Mouse (Mus musculus): ENCODE results near the gene Itpripl1. TPM values are rescaled to one million over a fixed set of nuclear protein-coding genes. Genes with fewer than 3 reads are reported as not detected.
"Not testable (repeated sequence)": the region's sequence is repeated elsewhere in the genome, so short reads cannot be mapped to it uniquely, and the experiment has no call there.

Gene Itpripl1
- polyA plus RNA-seq, 1 experiment from 2014 or later: 24.0 TPM

DNA sequence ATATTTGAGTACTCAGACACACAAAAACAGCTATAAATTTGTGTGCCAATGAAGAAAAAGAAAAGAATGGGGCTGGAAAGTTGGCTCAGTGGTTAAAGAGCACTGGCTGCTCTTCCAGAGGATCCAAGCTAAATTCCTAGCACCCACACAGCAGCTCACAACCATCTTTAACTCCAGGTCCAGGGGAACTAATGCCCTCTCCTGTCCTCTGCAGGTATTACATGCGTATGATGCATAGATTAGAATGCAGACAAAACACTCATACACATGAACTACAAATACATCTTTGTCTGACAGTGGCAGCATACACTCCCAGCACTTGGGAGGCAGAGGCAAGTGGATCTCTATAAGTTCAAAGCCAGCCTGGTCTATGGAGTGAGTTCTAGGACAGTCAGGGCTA, 3.6 kb downstream of the Itpripl1 start:
- no peak overlapping the region for H3K4me2 ChIP-seq (replicated peaks; ENCODE audit: low read depth, low read length)
- H3K27me3 ChIP-seq (ENCODE audit: insufficient read depth, low read length): no peaks in the 10 kb centered on the region
- no peak overlapping the region for H3K27ac ChIP-seq (ENCODE audit: low read length)
- H3K4me1 ChIP-seq (ENCODE audit: insufficient read depth, low read length): peaks cover 30% of the 10 kb centered on the region
- H3K9ac ChIP-seq (replicated peaks; ENCODE audit: low read length): no peak overlapping the region
- peaks cover 20% of the 10 kb centered on the region for H3K36me3 ChIP-seq (ENCODE audit: insufficient read depth, low read length)
- H3K4me3 ChIP-seq (ENCODE audit: low read length): no peak overlapping the region
- WGBS: 98% methylated on average over 1 of the region's 1 CpGs
- ATAC-seq (ENCODE audit: low FRiP score, low TSS enrichment): no peak
- no peaks in the 10 kb centered on the region for H3K9me3 ChIP-seq (ENCODE audit: low read length)

DNA sequence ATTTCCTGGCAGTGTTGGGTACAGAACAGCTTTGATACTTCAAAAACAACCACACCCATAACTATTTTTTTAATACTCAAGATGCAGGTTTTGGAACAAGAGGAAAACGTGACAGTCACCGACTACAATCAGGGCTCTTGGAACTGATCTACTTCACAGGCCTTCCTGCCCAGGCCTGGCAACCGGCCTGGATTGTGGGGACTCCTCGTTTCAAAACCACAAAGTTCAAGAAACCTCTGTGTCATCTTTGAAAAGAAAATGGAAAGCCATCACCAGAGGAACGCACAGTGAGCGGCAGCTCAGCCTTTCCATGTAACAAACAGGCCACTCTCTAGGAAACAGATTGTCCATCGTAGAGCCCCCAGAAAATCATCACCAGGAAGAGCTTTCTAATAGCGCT, 4.1 kb downstream of the Itpripl1 start:
- H3K9ac ChIP-seq (replicated peaks; ENCODE audit: low read length): no peak overlapping the region
- peaks cover 20% of the 10 kb centered on the region for H3K36me3 ChIP-seq (ENCODE audit: insufficient read depth, low read length)
- no peak overlapping the region for H3K4me2 ChIP-seq (replicated peaks; ENCODE audit: low read depth, low read length)
- WGBS: 92% methylated on average over 8 of the region's 8 CpGs
- no peaks in the 10 kb centered on the region for H3K27me3 ChIP-seq (ENCODE audit: insufficient read depth, low read length)
- no peak overlapping the region for H3K4me3 ChIP-seq (ENCODE audit: low read length)
- peaks cover 35% of the 10 kb centered on the region for H3K4me1 ChIP-seq (ENCODE audit: insufficient read depth, low read length)
- no peaks in the 10 kb centered on the region for H3K9me3 ChIP-seq (ENCODE audit: low read length)
- no peak for ATAC-seq (ENCODE audit: low FRiP score, low TSS enrichment)
- no peak overlapping the region for H3K27ac ChIP-seq (ENCODE audit: low read length)

DNA sequence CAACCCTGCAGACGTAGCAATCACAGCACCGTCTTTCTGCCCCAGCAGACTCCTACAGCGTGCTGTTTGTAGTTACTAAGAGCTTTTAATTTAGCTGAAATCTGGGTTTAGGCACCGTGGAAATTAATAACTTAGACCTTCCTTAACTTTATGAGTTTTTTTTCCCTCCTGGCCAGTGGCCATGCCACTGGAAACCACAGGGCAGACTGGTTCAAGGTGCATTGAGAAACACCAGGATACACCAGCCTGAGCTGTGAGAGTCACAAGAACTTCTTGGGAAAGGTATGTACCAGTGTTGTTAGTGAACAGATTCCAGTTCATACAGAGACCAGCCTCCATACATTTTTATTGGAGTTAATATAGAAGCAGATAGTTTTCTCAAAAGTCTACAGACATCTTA, 4.8 kb downstream of the Itpripl1 start:
- Histone ChIP-seq H3K4me2 (replicated peaks; ENCODE audit: low read depth, low read length) (no peak overlapping the region), H3K27me3 (ENCODE audit: insufficient read depth, low read length) (no peaks in the 10 kb centered on the region), H3K4me1 (ENCODE audit: insufficient read depth, low read length) (peaks cover 33% of the 10 kb centered on the region), H3K9me3 (ENCODE audit: low read length) (no peaks in the 10 kb centered on the region), H3K4me3 (ENCODE audit: low read length) (no peak overlapping the region), H3K27ac (ENCODE audit: low read length) (0 out of 2 replicates have a peak overlapping the region, but pooled peaks have one; percentile 17), H3K9ac (replicated peaks; ENCODE audit: low read length) (no peak overlapping the region), H3K36me3 (ENCODE audit: insufficient read depth, low read length) (peaks cover 20% of the 10 kb centered on the region)
- 79% methylated on average over 4 of the region's 4 CpGs for WGBS
- no peak for ATAC-seq (ENCODE audit: low FRiP score, low TSS enrichment)

DNA sequence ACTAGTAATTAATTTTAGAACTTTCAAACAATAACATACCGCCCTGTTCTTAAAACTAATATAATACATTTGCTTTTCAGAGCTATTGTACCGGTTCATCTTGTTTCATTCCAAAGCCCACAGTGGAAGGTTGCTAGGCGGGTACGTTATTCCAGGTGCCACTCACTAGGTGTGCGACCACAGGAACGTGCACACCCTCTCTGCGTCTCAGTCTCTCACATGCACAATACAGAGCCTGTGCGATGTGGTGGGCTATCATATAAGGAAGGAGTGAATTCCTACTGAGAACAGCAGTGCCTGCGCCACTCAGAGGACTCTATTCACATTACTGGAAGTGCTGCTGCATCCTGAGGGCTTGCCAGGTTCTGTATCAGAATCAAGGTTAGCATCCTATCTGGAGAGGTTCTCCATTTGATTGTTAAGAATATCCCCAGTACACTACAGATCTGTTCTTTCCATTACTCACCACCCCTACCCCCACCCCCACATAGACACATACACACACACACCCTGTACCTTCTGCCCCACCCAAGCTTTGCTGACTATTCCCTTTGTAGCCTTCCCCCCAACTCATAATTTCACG, 5.3 kb downstream of the Itpripl1 start:
- WGBS: 77% methylated on average over 10 of the region's 10 CpGs
- Histone ChIP-seq H3K4me2 (replicated peaks; ENCODE audit: low read depth, low read length) (no peak overlapping the region), H3K4me1 (ENCODE audit: insufficient read depth, low read length) (peaks cover 35% of the 10 kb centered on the region), H3K36me3 (ENCODE audit: insufficient read depth, low read length) (peaks cover 20% of the 10 kb centered on the region), H3K9ac (replicated peaks; ENCODE audit: low read length) (no peak overlapping the region), H3K27ac (ENCODE audit: low read length) (0 out of 2 replicates have a peak overlapping the region, but pooled peaks have one; percentile 17), H3K9me3 (ENCODE audit: low read length) (no peaks in the 10 kb centered on the region), H3K4me3 (ENCODE audit: low read length) (no peak overlapping the region), H3K27me3 (ENCODE audit: insufficient read depth, low read length) (no peaks in the 10 kb centered on the region)
- ATAC-seq (ENCODE audit: low FRiP score, low TSS enrichment): no peak

DNA sequence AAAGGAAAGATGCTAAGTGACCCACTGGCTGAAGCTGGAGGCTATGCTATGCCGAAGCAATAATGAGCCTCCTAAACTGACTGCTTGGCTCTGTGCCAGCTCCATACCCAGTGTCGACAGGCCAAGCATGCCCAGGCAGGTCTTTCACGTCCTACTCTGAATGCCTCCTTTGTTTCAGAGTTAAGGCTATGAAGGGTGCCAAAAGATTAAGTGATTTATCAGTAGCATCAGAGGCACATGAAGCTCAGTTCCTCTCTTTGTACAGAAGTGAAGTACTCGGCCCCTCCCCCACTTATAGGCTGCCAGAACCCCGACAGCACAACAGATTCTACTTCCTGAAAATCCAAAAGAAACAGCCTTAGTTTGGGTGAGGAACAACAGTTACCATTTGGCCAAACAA, 6.3 kb downstream of the Itpripl1 start:
- Histone ChIP-seq H3K27ac (ENCODE audit: low read length) (peak overlapping the region; percentile 77), H3K4me3 (ENCODE audit: low read length) (no peak overlapping the region), H3K27me3 (ENCODE audit: insufficient read depth, low read length) (no peaks in the 10 kb centered on the region), H3K36me3 (ENCODE audit: insufficient read depth, low read length) (peaks cover 20% of the 10 kb centered on the region), H3K4me1 (ENCODE audit: insufficient read depth, low read length) (peaks cover 37% of the 10 kb centered on the region), H3K9ac (replicated peaks; ENCODE audit: low read length) (peak overlapping the region; percentile 41; the same call in 1 of the 2 replicates), H3K4me2 (replicated peaks; ENCODE audit: low read depth, low read length) (peak overlapping the region; percentile 3), H3K9me3 (ENCODE audit: low read length) (no peaks in the 10 kb centered on the region)
- WGBS: 10% methylated on average over 5 of the region's 5 CpGs
- ATAC-seq (ENCODE audit: low FRiP score, low TSS enrichment): peak; percentile 28; the same call in 1 of the 2 replicates

DNA sequence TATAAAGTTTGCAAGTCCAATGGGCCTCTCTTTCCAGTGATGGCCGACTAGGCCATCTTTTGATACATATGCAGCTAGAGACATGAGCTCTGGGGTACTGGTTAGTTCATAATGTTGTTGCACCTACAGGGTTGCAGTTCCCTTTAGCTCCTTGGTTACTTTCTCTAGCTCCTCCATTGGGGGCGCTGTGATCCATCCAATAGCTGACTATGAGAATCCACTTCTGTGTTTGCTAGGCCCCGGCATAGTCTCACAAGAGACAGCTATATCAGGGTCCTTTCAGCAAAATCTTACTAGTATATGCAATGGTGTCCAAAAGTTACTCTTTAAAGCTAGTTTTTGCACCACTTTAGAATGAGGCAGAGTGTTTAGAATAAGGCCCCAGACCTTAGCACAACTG, 8.0 kb downstream of the Itpripl1 start:
- WGBS: 45% methylated on average over 2 of the region's 3 CpGs

DNA sequence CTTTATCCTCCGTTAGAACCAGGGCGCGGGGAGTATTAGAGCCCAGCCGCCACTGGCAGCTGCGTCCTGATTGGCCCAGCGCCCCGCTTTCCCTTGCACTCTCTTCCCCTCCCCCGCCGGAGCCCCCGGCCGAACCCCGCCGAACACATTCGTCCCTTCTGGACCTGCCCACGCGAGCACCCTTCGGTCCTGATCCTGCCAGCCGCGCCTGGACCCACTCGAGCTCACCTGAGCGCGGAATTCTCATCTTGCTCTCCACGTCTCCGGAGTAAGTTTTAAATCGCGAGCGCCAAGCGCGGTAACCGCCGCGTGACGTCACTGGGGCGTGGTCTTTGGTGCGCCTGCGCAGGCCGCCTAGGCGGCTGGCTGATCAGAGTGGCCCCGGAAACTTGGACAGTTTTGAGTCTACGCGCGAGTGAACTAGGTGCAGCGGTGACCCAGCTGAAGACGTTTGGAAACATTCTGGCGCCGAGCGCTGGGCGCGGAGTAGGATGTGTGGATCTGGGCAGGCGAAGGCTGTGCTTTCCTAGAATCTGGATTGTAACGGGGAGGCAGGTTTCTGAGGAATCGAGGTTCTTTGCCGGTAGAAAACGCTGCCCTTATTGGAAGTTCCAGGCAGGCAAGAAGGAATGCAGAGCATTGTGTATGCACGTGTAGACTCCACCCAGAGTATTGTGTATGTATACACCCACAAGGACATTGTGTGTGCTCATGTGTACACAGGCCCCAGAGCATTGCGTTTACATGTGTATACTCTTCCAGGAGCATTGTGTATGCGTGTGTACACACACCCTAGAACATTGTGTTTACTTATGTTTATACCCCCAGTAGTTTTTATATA, 9.4 kb downstream of the Itpripl1 start, which contains the start of gene Ncaph:
TSS of gene Ncaph (minus strand) at position 334 of the 841 bp plus-strand sequence.
- Histone ChIP-seq H3K9ac (replicated peaks; ENCODE audit: low read length) (peak within 1 kb of the TSS; percentile 83), H3K4me2 (replicated peaks; ENCODE audit: low read depth, low read length) (peak within 1 kb of the TSS; percentile 86), H3K4me3 (ENCODE audit: low read length) (peak within 1 kb of the TSS; percentile 88), H3K9me3 (ENCODE audit: low read length) (no peaks in the 10 kb centered on the region), H3K36me3 (ENCODE audit: insufficient read depth, low read length) (no peaks in the 10 kb centered on the region), H3K27ac (ENCODE audit: low read length) (peak within 1 kb of the TSS; percentile 87), H3K27me3 (ENCODE audit: insufficient read depth, low read length) (no peaks in the 10 kb centered on the region), H3K4me1 (ENCODE audit: insufficient read depth, low read length) (peaks cover 44% of the 10 kb centered on the region)
- WGBS: 1% methylated on average over 57 of the region's 57 CpGs
- ATAC-seq (ENCODE audit: low FRiP score, low TSS enrichment): peak; percentile 90

More for the DNA sequence above, 8.0 kb downstream of the Itpripl1 start:
- not testable (repeated sequence) for H3K4me3 ChIP-seq (ENCODE audit: low read length); H3K4me2 ChIP-seq (replicated peaks; ENCODE audit: low read depth, low read length); H3K27me3 ChIP-seq (ENCODE audit: insufficient read depth, low read length); H3K36me3 ChIP-seq (ENCODE audit: insufficient read depth, low read length); H3K9me3 ChIP-seq (ENCODE audit: low read length); H3K9ac ChIP-seq (replicated peaks; ENCODE audit: low read length); ATAC-seq (ENCODE audit: low FRiP score, low TSS enrichment); H3K27ac ChIP-seq (ENCODE audit: low read length)
- H3K4me1 ChIP-seq (ENCODE audit: insufficient read depth, low read length): peaks cover 44% of the 10 kb centered on the region

DNA sequence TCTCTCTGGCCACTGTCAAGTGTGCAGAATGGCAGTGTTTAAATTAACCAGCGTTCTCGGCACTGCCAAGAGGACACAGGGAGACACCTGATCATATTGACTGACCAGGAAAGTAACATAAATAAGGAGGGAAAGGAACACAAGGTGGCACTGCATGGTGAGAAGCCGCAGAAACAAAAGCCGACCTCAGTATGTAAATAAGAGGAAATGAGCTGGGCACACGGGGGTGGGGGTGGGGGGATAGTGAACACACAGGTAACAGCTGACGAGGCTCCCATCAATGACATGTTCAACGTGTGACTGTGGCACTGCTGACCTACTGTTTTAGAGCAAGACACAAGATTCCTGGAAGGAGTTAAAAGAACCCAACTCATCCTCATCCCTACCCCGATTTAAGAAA, 11.9 kb downstream of the Itpripl1 start:
- no peaks in the 10 kb centered on the region for H3K9me3 ChIP-seq (ENCODE audit: low read length)
- WGBS: 58% methylated on average over 8 of the region's 8 CpGs
- no peaks in the 10 kb centered on the region for H3K27me3 ChIP-seq (ENCODE audit: insufficient read depth, low read length)
- no peak overlapping the region for H3K9ac ChIP-seq (replicated peaks; ENCODE audit: low read length)
- H3K4me1 ChIP-seq (ENCODE audit: insufficient read depth, low read length): peaks cover 33% of the 10 kb centered on the region
- H3K4me2 ChIP-seq (replicated peaks; ENCODE audit: low read depth, low read length): peak overlapping the region; percentile 86
- ATAC-seq (ENCODE audit: low FRiP score, low TSS enrichment): no peak
- no peak overlapping the region for H3K4me3 ChIP-seq (ENCODE audit: low read length)
- peaks cover 9% of the 10 kb centered on the region; the same call in 1 of the 2 replicates for H3K36me3 ChIP-seq (ENCODE audit: insufficient read depth, low read length)
- H3K27ac ChIP-seq (ENCODE audit: low read length): no peak overlapping the region

DNA sequence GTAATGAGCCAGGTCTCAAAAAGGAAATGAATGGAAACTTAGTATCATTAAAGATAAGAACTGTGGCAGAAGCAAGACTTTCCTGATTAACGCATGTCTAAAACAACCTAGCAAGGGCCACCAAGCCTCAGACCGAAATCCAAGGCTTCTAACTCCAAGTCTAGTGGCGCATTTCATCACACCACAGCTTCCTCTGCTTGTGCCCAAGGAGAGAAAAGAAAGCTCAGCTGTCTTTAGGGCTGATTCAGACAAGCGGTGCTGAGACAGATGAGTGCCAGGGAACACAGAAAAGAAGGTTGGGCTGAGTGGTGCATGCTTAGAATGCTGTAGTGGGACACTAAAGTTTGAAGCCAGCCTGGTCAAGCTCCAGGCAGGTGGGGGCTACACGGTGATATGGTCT, 14.3 kb downstream of the Itpripl1 start:
- no peaks in the 10 kb centered on the region for H3K27me3 ChIP-seq (ENCODE audit: insufficient read depth, low read length)
- WGBS: 88% methylated on average over 5 of the region's 5 CpGs
- no peak for ATAC-seq (ENCODE audit: low FRiP score, low TSS enrichment)

More for the DNA sequence above, 14.3 kb downstream of the Itpripl1 start:
- Histone ChIP-seq H3K4me3 (ENCODE audit: low read length) (no peak overlapping the region), H3K9ac (replicated peaks; ENCODE audit: low read length) (no peak overlapping the region), H3K4me1 (ENCODE audit: insufficient read depth, low read length) (peaks cover 21% of the 10 kb centered on the region), H3K4me2 (replicated peaks; ENCODE audit: low read depth, low read length) (no peak overlapping the region), H3K27ac (ENCODE audit: low read length) (no peak overlapping the region), H3K9me3 (ENCODE audit: low read length) (no peaks in the 10 kb centered on the region), H3K36me3 (ENCODE audit: insufficient read depth, low read length) (peaks cover 31% of the 10 kb centered on the region; the same call in 1 of the 2 replicates)
